Mouse (Mus musculus) liver, postnatal 0 days (tissue): ENCODE data around the gene Tbc1d8.

ENCODE experiments used
- CTCF ChIP-seq: sonication (generic); IDR thresholded peaks from 2 replicates; pipeline ENCODE4 v1.5.1; 2016; ENCODE audit warnings: antibody characterized with exemption, low read depth
- EP300 ChIP-seq: IDR thresholded peaks from 2 replicates; pipeline ENCODE4 v1.6.1; 2016; ENCODE audit warnings: antibody characterized with exemption, low read depth, mild to moderate bottlenecking

DNA sequence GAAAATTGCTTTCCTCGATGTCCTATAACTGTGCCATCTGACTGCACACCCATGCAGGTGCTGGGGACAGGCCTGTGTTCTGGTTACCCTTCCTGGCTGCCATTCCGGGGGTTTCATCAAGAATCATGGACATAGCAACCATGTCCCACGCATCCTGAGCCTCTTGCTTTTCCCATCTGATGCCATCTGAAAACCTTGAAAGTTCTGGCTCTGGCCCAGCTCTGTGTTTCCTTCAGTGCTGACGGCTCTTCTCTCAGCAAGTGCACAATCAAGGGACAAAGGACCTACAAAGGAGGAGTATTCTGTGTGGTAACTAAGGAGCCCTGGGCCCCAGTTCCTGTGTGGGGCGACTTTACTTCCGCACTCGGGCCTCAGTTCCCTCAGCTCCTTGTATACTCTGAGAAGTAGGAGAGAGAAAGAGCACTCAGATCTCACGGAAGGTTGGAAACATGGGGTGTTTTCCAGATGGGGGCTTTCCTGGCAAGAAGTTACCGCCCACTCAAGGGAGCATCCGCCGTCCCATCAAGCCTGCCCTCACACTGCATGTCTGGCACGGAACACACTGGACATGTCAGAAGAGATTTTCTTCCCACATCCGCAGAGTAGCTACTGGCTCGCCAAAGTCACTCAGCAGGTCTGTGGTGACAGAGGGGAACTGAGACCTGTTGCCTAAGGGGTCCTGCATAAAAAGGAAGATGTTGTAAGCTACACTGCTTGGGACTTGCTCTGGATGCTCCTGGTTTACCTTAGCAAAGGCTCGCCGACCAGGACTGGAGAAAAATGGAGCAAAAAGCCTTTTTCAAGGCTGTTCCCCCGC is 24.5 kb upstream of the Tbc1d8 start:
- TF ChIP-seq CTCF (no peak), EP300 (no peak)
